In the genomic region with DNA sequence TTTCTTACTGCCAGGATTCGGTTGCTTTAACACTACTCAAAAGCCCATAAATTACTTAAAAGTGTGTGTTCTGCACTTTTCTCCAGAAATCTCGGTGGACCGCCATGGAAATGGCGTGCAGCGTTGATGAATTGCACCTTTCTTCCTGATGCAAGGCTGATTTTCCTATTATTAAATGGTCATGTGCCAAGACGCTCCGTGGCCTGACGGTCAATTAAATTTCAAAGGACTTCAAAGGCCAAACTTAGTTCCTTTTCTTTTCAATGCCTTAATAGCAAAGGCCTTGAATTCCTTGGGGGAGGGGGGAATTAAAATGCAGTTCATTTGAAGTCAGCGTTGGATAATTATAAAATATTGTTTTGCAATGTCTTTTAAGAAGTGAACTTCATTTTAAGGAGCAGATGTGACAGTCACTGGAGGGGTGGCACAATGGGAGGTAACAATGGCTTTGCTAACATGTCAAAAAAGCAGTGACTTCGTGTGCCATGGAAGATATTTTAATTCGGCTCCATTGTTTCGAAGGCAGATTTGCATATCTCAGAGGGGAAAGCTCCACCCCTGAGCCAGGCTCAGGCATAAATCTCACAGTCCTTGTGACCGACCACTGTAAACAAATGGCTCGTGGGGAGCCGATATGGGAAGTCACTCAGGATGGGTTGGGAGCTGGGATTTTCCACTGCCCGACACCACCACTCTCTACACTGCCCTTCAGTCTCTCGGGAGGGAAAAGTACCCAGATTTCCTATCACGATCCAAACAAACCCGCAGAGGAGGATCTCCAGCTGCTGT, we compare ENCODE assay signal across 8 mouse cellular contexts. TPM values are rescaled to one million over a fixed set of nuclear protein-coding genes. Genes with fewer than 3 reads are reported as not detected.
A peak's percentile ranks its signal among the peaks of the same experiment; 100 is the strongest.
DNase-seq lines count a peak whose midpoint lies in the region; ATAC-seq lines count a peak whose summit lies in the region.

No protein-coding gene starts in this region.

- H3K9ac ChIP-seq in heart, embryonic 15.5 days: no peak overlapping the region
- no peak overlapping the region for H3K9ac ChIP-seq in intestine, embryonic 15.5 days
- no peak overlapping the region for H3K9ac ChIP-seq in neural tube, embryonic 12.5 days

- 40% methylated on average over 19 of the region's 19 CpGs for WGBS in heart, embryonic 15.5 days
- WGBS in intestine, embryonic 15.5 days: 40% methylated on average over 19 of the region's 19 CpGs
- WGBS in neural tube, embryonic 12.5 days: 13% methylated on average over 19 of the region's 19 CpGs

- H3K4me2 ChIP-seq in heart, embryonic 15.5 days: peak overlapping the region; percentile 39
- H3K4me2 ChIP-seq in intestine, embryonic 15.5 days (replicated peaks): peak overlapping the region; percentile 23; the same call in 1 of the 2 replicates
- peak overlapping the region; percentile 44 for H3K4me2 ChIP-seq in neural tube, embryonic 12.5 days (replicated peaks)

- H3K4me1 ChIP-seq in heart, embryonic 15.5 days (replicated peaks): 0 out of 2 replicates have a peak, but pooled peaks cover 2% of the 10 kb centered on the region
- H3K4me1 ChIP-seq in intestine, embryonic 15.5 days (replicated peaks): peaks cover 7% of the 10 kb centered on the region
- peaks cover 9% of the 10 kb centered on the region for H3K4me1 ChIP-seq in neural tube, embryonic 12.5 days

- no peak for DNase-seq in heart, postnatal 10 days
- DNase-seq in brain, adult 2 months (ENCODE audit: low read depth, low spot score): peak; percentile 16
- no peak for DNase-seq in urinary bladder, adult 18-20 months (ENCODE audit: low spot score in 2 of 2)
- no peak for DNase-seq in layer of hippocampus, postnatal 25 days (ENCODE audit: extremely low spot score in 1 of 2, low spot score in 1 of 2)
- no peak for DNase-seq in thymus, postnatal 14 days

- H3K4me3 ChIP-seq in heart, embryonic 15.5 days: no peak overlapping the region
- H3K4me3 ChIP-seq in intestine, embryonic 15.5 days (replicated peaks): no peak overlapping the region
- H3K4me3 ChIP-seq in neural tube, embryonic 12.5 days: no peak overlapping the region

- no peaks in the 10 kb centered on the region for H3K9me3 ChIP-seq in heart, embryonic 15.5 days (replicated peaks)
- H3K9me3 ChIP-seq in intestine, embryonic 15.5 days: no peaks in the 10 kb centered on the region
- no peaks in the 10 kb centered on the region for H3K9me3 ChIP-seq in neural tube, embryonic 12.5 days

- H3K27me3 ChIP-seq in heart, embryonic 15.5 days: 0 out of 2 replicates have a peak, but pooled peaks cover 2% of the 10 kb centered on the region
- no peaks in the 10 kb centered on the region for H3K27me3 ChIP-seq in intestine, embryonic 15.5 days (replicated peaks)
- no peaks in the 10 kb centered on the region; the same call in 1 of the 2 replicates for H3K27me3 ChIP-seq in neural tube, embryonic 12.5 days (replicated peaks)

- no peak for ATAC-seq in heart, embryonic 15.5 days (replicated peaks; ENCODE audit: insufficient number of reproducible peaks, insufficient read depth, low FRiP score, low read depth)
- ATAC-seq in intestine, embryonic 15.5 days: peak; percentile 63
- ATAC-seq in neural tube, embryonic 12.5 days (ENCODE audit: low FRiP score, low read depth): peak; percentile 79

- intact Hi-C loops in heart, postnatal 10 days (cut with DNase I): no loop called here

- no peaks in the 10 kb centered on the region for H3K36me3 ChIP-seq in heart, embryonic 15.5 days
- H3K36me3 ChIP-seq in intestine, embryonic 15.5 days: no peaks in the 10 kb centered on the region
- H3K36me3 ChIP-seq in neural tube, embryonic 12.5 days: no peaks in the 10 kb centered on the region

- H3K27ac ChIP-seq in heart, embryonic 15.5 days: no peak overlapping the region
- H3K27ac ChIP-seq in intestine, embryonic 15.5 days: no peak overlapping the region
- no peak overlapping the region for H3K27ac ChIP-seq in neural tube, embryonic 12.5 days

RNA-seq across cellular contexts. Expression of gene Irs2, which starts 27.6 kb away (rescaled TPM):
- 3.4 and 4.3 TPM in 2 replicates for polyA plus RNA-seq in heart, embryonic 15.5 days (2015; fragmentation: Nextera tagmentation; extraction: Ambion mirVana)
- total RNA-seq in heart, postnatal 10 days (2021): 10 to 100 TPM; 17.7 to 22.0 TPM
- 6.1 and 7.2 TPM in 2 replicates for polyA plus RNA-seq in intestine, embryonic 15.5 days (2015; fragmentation: Nextera tagmentation; extraction: Ambion mirVana)
- 8.3 and 9.5 TPM in 2 replicates for polyA plus RNA-seq in neural tube, embryonic 12.5 days (2016; fragmentation: Nextera tagmentation; extraction: Ambion mirVana)
- 10 to 100 TPM; 60.7 to 69.3 TPM for total RNA-seq in layer of hippocampus, postnatal 25 days (2021)
